Mouse (Mus musculus) testis, adult 2 months (tissue): ENCODE measurements around the gene Tnfsf18. TPM values are rescaled to one million over a fixed set of nuclear protein-coding genes. Genes with fewer than 3 reads are reported as not detected.

ENCODE experiments used
- H3K27ac ChIP-seq: fragments of 200-500 bp; 2 replicates; pipeline ENCODE4 v1.5.1; 2012; ENCODE audit warnings: low read depth, low read length; ENCODE audit not compliant: control insufficient read depth, insufficient read depth
- H3K27me3 ChIP-seq: fragments of 200-500 bp; 2 replicates; pipeline ENCODE4 v1.6.1; 2012; ENCODE audit warnings: mild to moderate bottlenecking, low read length, moderate library complexity; ENCODE audit not compliant: control insufficient read depth, insufficient read depth
- H3K36me3 ChIP-seq: fragments of 200-500 bp; 2 replicates; pipeline ENCODE4 v1.6.1; 2012; ENCODE audit warnings: mild to moderate bottlenecking, low read length; ENCODE audit not compliant: control insufficient read depth, insufficient read depth
- H3K4me1 ChIP-seq: fragments of 200-500 bp; 2 replicates; pipeline ENCODE4 v1.6.1; 2012; ENCODE audit warnings: low read length; ENCODE audit not compliant: control insufficient read depth, insufficient read depth
- H3K4me3 ChIP-seq: fragments of 200-500 bp; 2 replicates; pipeline ENCODE4 v1.5.1; 2012; ENCODE audit warnings: low read depth, mild to moderate bottlenecking, low read length, moderate library complexity, mixed read lengths; ENCODE audit not compliant: control insufficient read depth
- CTCF ChIP-seq: fragments of 200-500 bp; IDR thresholded peaks from 2 replicates; pipeline ENCODE4 v1.5.1; 2012; ENCODE audit warnings: low read depth, mild to moderate bottlenecking, inconsistent platforms, low read length, moderate library complexity; ENCODE audit not compliant: control insufficient read depth, insufficient read depth, insufficient replicate concordance
- POLR2A ChIP-seq: fragments of 200-500 bp; IDR thresholded peaks from 2 replicates; pipeline ENCODE4 v1.6.1; 2012; ENCODE audit warnings: low read depth, mild to moderate bottlenecking, inconsistent platforms, low read length, moderate library complexity; ENCODE audit not compliant: control insufficient read depth
- polyA plus RNA-seq: library from polyadenylated mRNA; depleted of rRNA; stranded (reverse); fragments of >200 nt; gene quantifications from 2 replicates; pipeline ENCODE4 v1.2.3, GENCODE M21; 2012

Tnfsf18 gene
- polyA plus RNA-seq, 1 experiment, result not detected

DNA sequence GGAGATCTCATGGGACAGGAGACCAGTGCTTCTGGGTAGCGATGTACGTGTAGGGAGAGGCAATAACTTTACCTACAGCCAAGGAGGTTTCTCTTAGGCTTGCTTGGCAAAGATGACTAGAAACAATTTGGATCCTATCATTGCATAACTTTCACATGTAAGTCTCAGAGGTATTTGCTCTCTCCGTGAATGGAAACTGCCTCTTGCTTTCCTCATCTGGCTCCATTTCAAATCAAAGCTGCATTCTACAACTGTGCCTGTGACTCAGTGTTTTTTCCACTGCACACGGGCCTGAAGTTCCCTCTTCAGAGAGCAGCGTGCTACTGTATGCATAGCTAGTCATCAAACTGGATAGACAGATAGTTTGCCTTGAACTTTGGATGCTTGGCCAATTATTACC lies 7.4 kb upstream of the Tnfsf18 start:
- Histone ChIP-seq H3K27me3 (no peaks in the 10 kb centered on the region), H3K27ac (no peak overlapping the region), H3K36me3 (no peaks in the 10 kb centered on the region), H3K4me1 (no peaks in the 10 kb centered on the region), H3K4me3 (no peak overlapping the region)
- no peak for TF ChIP-seq POLR2A
- no peak for TF ChIP-seq CTCF

- no peaks in the 10 kb centered on the region for H3K36me3 ChIP-seq
- H3K27ac ChIP-seq, result no peak overlapping the region
- TF ChIP-seq POLR2A (no peak), CTCF (no peak)
- no peak overlapping the region for H3K4me3 ChIP-seq
- no peaks in the 10 kb centered on the region for H3K27me3 ChIP-seq
- no peaks in the 10 kb centered on the region for H3K4me1 ChIP-seq
Measured at GRCm38 (mm10) chr1:161491766-161492165, 2.7 kb upstream of the Tnfsf18 start.

- H3K4me3 ChIP-seq, result no peak overlapping the region
- no peak overlapping the region for H3K27ac ChIP-seq
- no peaks in the 10 kb centered on the region for H3K4me1 ChIP-seq
- H3K36me3 ChIP-seq, result no peaks in the 10 kb centered on the region
- TF ChIP-seq POLR2A, result no peak
- no peak for TF ChIP-seq CTCF
- H3K27me3 ChIP-seq, result no peaks in the 10 kb centered on the region
Measured at GRCm38 (mm10) chr1:161496866-161497645, 2.6 kb downstream of the Tnfsf18 start.

DNA sequence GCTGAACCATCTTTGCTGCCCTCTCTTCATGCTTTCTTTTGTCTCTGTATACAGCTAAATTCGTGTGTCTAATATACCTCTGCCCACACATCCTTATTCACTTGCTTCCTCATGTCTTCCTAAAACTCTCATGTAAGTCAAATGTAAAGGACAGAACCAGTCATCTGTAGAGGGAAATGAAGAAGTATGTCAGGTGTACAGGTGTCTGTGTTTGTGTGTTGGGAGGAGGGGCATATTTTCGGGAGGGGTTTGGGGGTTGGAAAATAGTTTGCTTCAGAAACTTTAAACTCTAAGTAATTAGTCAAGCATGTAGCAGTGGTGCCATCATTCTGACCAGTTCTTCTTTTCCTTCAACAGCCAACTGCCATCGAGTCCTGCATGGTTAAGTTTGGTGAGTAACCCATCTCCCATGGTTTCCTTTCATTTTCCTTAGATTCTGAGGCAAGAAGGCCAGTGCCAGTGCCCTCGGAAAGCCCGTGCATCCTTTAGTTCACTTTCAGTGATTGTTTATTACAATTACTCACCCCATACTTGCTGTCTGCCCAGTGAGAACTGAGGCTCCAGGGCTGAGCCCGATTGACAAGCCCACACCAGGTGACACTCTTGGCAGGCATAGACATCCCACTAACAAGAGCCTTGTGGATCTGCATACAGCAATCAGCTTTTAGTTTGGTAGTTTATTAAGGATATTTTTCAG lies 5.8 kb downstream of the Tnfsf18 start:
- Histone ChIP-seq H3K4me1 (no peaks in the 10 kb centered on the region), H3K4me3 (no peak overlapping the region), H3K27ac (no peak overlapping the region)

DNA sequence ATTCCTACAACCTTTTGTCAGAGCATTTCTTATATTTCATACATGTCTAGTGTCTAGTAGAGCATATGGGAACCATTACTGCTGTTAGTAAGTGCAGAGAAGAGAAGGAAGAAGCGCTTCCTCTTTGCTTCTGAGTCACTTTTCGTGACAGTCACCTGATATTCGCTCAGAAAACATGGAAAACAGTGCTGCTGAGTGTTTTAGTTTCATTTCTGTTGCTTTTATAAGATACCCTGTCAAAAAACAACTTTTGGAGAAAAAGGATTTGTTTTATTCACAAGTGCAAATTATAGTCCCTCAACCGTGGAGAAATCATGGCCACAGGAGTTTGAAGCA lies 6.3 kb downstream of the Tnfsf18 start:
- Histone ChIP-seq H3K27ac (no peak overlapping the region), H3K4me3 (no peak overlapping the region), H3K4me1 (no peaks in the 10 kb centered on the region), H3K27me3 (no peaks in the 10 kb centered on the region), H3K36me3 (no peaks in the 10 kb centered on the region)
- TF ChIP-seq POLR2A (no peak), CTCF (no peak)

More for the DNA sequence above, 5.8 kb downstream of the Tnfsf18 start:
- no peaks in the 10 kb centered on the region for H3K27me3 ChIP-seq
- no peaks in the 10 kb centered on the region for H3K36me3 ChIP-seq
- TF ChIP-seq POLR2A, result no peak
- no peak for TF ChIP-seq CTCF

GRCm38 (mm10) chr1:161506317-161506716 lies 11.9 kb downstream of the Tnfsf18 start:
- H3K27ac ChIP-seq, result no peak overlapping the region
- H3K36me3 ChIP-seq, result no peaks in the 10 kb centered on the region
- H3K4me1 ChIP-seq, result no peaks in the 10 kb centered on the region
- H3K27me3 ChIP-seq, result no peaks in the 10 kb centered on the region
- no peak overlapping the region for H3K4me3 ChIP-seq
- TF ChIP-seq POLR2A (no peak), CTCF (no peak)

- Histone ChIP-seq H3K4me1 (no peaks in the 10 kb centered on the region), H3K27me3 (no peaks in the 10 kb centered on the region), H3K36me3 (no peaks in the 10 kb centered on the region), H3K27ac (no peak overlapping the region), H3K4me3 (no peak overlapping the region)
- TF ChIP-seq POLR2A (no peak), CTCF (no peak)
Measured at GRCm38 (mm10) chr1:161507623-161508047, 13.2 kb downstream of the Tnfsf18 start.
